Mouse (Mus musculus) heart, embryonic 11.5 days (tissue): ENCODE data around the gene Ostn. TPM values are rescaled to one million over a fixed set of nuclear protein-coding genes. Genes with fewer than 3 reads are reported as not detected.

Experiments used
- polyA plus RNA-seq: library from polyadenylated mRNA; unstranded; fragments of >200 nt; fragmentation: Nextera tagmentation; extraction: Ambion mirVana; gene quantifications from 2 replicates; pipeline ENCODE4 v1.2.1, GENCODE M21; 2014

Ostn gene
- polyA plus RNA-seq, 1 experiment from 2014 or later = not detected

Other genes with a start within 250 kb of the Ostn start
- 4.7 and 4.9 TPM in 2 replicates for gene Uts2b, start 62.8 kb downstream of the Ostn start, polyA plus RNA-seq
- 47.5 and 51.0 TPM in 2 replicates for gene Ccdc50, start 81.4 kb downstream of the Ostn start, polyA plus RNA-seq